ENCODE assay signal across 10 mouse cellular contexts in genomic region chr2:146279430-146280220, GRCm38 (mm10). TPM values are rescaled to one million over a fixed set of nuclear protein-coding genes. Genes with fewer than 3 reads are reported as not detected.
DNase-seq lines count a peak whose midpoint lies in the region; ATAC-seq and TF ChIP-seq lines count a peak whose summit lies in the region.
"Had no signal": no experiment of that assay in that cellular context is flagged by ENCODE, and none has a peak within 500 bp of the region (broad histone marks: within the 10 kb centered on the region; RNA-seq: fewer than 3 reads in every experiment).

No protein-coding gene starts in this region.

- peak overlapping the region; percentile 46 for H3K4me3 ChIP-seq in layer of hippocampus, adult 2 months
- peak overlapping the region; percentile 17; the same call in 1 of the 2 replicates for H3K4me3 ChIP-seq in forebrain, embryonic 16.5 days (replicated peaks; ENCODE audit: low read length)
- no peak overlapping the region for H3K4me3 ChIP-seq in midbrain, embryonic 16.5 days (ENCODE audit: low read depth, low read length)

- peaks cover 31% of the 10 kb centered on the region for H3K4me1 ChIP-seq in forebrain, embryonic 16.5 days (replicated peaks; ENCODE audit: control insufficient read depth, insufficient read depth, low read length)
- H3K4me1 ChIP-seq in midbrain, embryonic 16.5 days (ENCODE audit: control insufficient read depth, insufficient read depth, low read length), result peaks cover 27% of the 10 kb centered on the region

- H3K27me3 ChIP-seq in forebrain, embryonic 16.5 days (replicated peaks; ENCODE audit: control insufficient read depth, insufficient read depth, low read length), result no peaks in the 10 kb centered on the region
- no peaks in the 10 kb centered on the region for H3K27me3 ChIP-seq in midbrain, embryonic 16.5 days (ENCODE audit: control insufficient read depth, insufficient read depth, low read depth, low read length)

- WGBS in forebrain, embryonic 16.5 days, result 4% methylated on average over 24 of the region's 24 CpGs
- WGBS in midbrain, embryonic 16.5 days, result 10% methylated on average over 24 of the region's 24 CpGs

- peak; percentile 89 for ATAC-seq in forebrain, embryonic 16.5 days
- ATAC-seq in midbrain, embryonic 16.5 days, result peak; percentile 87

- TF ChIP-seq CTCF in layer of hippocampus, adult 2 months (conservative IDR thresholded peaks at IDR 0.05), result no peak

- DNase-seq in layer of hippocampus, adult 2 months (ENCODE audit: low spot score in 2 of 2), result no peak
- DNase-seq in layer of hippocampus, adult 9-10 months (ENCODE audit: low spot score), result no peak
- peak; percentile 59 for DNase-seq in cerebellum, adult 9-10 months
- DNase-seq in urinary bladder, adult 18-20 months (ENCODE audit: low spot score in 2 of 2), result no peak
- DNase-seq in thymus, postnatal 4 days, result no peak
- DNase-seq in MN1 (ENCODE audit: low spot score), result no peak
- DNase-seq: heart, postnatal 4 days had no signal

- H3K27ac ChIP-seq in layer of hippocampus, adult 2 months, result peak overlapping the region; percentile 4; the same call in 1 of the 2 replicates
- H3K27ac ChIP-seq in forebrain, embryonic 16.5 days (ENCODE audit: low read length), result peak overlapping the region; percentile 92
- peak overlapping the region; percentile 73 for H3K27ac ChIP-seq in midbrain, embryonic 16.5 days (ENCODE audit: low read length)
- H3K27ac ChIP-seq: macrophage had no signal

- H3K4me2 ChIP-seq in forebrain, embryonic 16.5 days (ENCODE audit: low read length), result peak overlapping the region; percentile 49
- peak overlapping the region; percentile 37 for H3K4me2 ChIP-seq in midbrain, embryonic 16.5 days (ENCODE audit: low read length)

- no peaks in the 10 kb centered on the region for H3K9me3 ChIP-seq in forebrain, embryonic 16.5 days (ENCODE audit: control insufficient read depth, low read length)
- H3K9me3 ChIP-seq in midbrain, embryonic 16.5 days (replicated peaks; ENCODE audit: control insufficient read depth, low read length, poor library complexity, severe bottlenecking), result no peaks in the 10 kb centered on the region

- peak overlapping the region; percentile 52 for H3K9ac ChIP-seq in forebrain, embryonic 16.5 days (replicated peaks; ENCODE audit: low read depth, low read length)
- H3K9ac ChIP-seq in midbrain, embryonic 16.5 days (ENCODE audit: low read depth, low read length), result peak overlapping the region; percentile 11; the same call in 1 of the 2 replicates

- H3K36me3 ChIP-seq in forebrain, embryonic 16.5 days (ENCODE audit: control insufficient read depth, insufficient read depth), result no peaks in the 10 kb centered on the region
- no peaks in the 10 kb centered on the region for H3K36me3 ChIP-seq in midbrain, embryonic 16.5 days (ENCODE audit: control insufficient read depth, insufficient read depth, low read length)

RNA-seq across cellular contexts. Expression of gene Insm1, which starts 57.9 kb away (rescaled TPM):
- total RNA-seq in layer of hippocampus, adult 2 months (2021), result 1 to 10 TPM; 6.6 to 7.2 TPM
- 9.1 and 11.8 TPM in 2 replicates for polyA plus RNA-seq in forebrain, embryonic 16.5 days (2015; fragmentation: Nextera tagmentation; extraction: Ambion mirVana)
- 2.7 TPM in 2 replicates for polyA plus RNA-seq in midbrain, embryonic 16.5 days (2015; fragmentation: Nextera tagmentation; extraction: Ambion mirVana)
- total RNA-seq: heart, postnatal 4 days had no signal
- polyA plus RNA-seq: macrophage had no signal

Comparison
In these comparisons a context has a peak if more than half of its experiments do, and no peak if none do; other contexts are left out.
1. H3K27ac ChIP-seq: peak in every context shown above with its lines; median percentile 92 in forebrain, embryonic 16.5 days; 73 in midbrain, embryonic 16.5 days; 4 in layer of hippocampus, adult 2 months.